Mouse (Mus musculus) embryonic facial prominence, embryonic 15.5 days (tissue): ENCODE measurements around the gene Ocln. TPM values are rescaled to one million over a fixed set of nuclear protein-coding genes. Genes with fewer than 3 reads are reported as not detected.
A peak's percentile ranks its signal among the peaks of the same experiment; 100 is the strongest.

Experiments
- ATAC-seq: fragments of 200-750 bp; cut with Nextera tagmentation; 2 replicates; pipeline ENCODE4 v1.8.0; 2017; ENCODE audit warnings: low read depth, moderate TSS enrichment; ENCODE audit not compliant: insufficient number of reproducible peaks, low FRiP score, low TSS enrichment
- H3K27ac ChIP-seq: fragments of 300-500 bp; sonication (generic); replicated peaks from 2 replicates; pipeline ENCODE4 v1.5.1; 2015; ENCODE audit warnings: mild to moderate bottlenecking, inconsistent platforms
- H3K27me3 ChIP-seq: fragments of 300-500 bp; sonication (generic); 2 replicates; pipeline ENCODE4 v1.6.1; 2015; ENCODE audit warnings: inconsistent platforms
- H3K36me3 ChIP-seq: fragments of 300-500 bp; sonication (generic); 2 replicates; pipeline ENCODE4 v1.6.1; 2015; ENCODE audit warnings: mild to moderate bottlenecking, inconsistent platforms
- H3K4me1 ChIP-seq: fragments of 300-500 bp; sonication (generic); 2 replicates; pipeline ENCODE4 v1.6.1; 2015; ENCODE audit warnings: inconsistent platforms
- H3K4me2 ChIP-seq: fragments of 300-500 bp; sonication (generic); replicated peaks from 2 replicates; pipeline ENCODE4 v1.6.1; 2015; ENCODE audit warnings: mild to moderate bottlenecking, inconsistent platforms
- H3K4me3 ChIP-seq: fragments of 300-500 bp; sonication (generic); replicated peaks from 2 replicates; pipeline ENCODE4 v1.5.1; 2015; ENCODE audit warnings: mild to moderate bottlenecking, inconsistent platforms
- H3K9ac ChIP-seq: fragments of 300-500 bp; sonication (generic); 2 replicates; pipeline ENCODE4 v1.6.1; 2015; ENCODE audit warnings: inconsistent platforms
- H3K9me3 ChIP-seq: fragments of 300-500 bp; sonication (generic); replicated peaks from 2 replicates; pipeline ENCODE4 v1.6.1; 2016; ENCODE audit warnings: inconsistent platforms
- WGBS: fragments of 180-500 bp; shearing (Covaris S2); methylation state at CpG from one replicate; pipeline ENCODE4 v1.1.7; 2015; 5-methylcytosine and 5-hydroxymethylcytosine counted together
- polyA plus RNA-seq: library from polyadenylated mRNA; unstranded; fragments of >200 nt; fragmentation: Nextera tagmentation; extraction: Ambion mirVana; gene quantifications from 2 replicates; pipeline ENCODE4 v1.2.1, GENCODE M21; 2015

Gene Ocln
- 12.8 and 15.1 TPM in 2 replicates for polyA plus RNA-seq

DNA sequence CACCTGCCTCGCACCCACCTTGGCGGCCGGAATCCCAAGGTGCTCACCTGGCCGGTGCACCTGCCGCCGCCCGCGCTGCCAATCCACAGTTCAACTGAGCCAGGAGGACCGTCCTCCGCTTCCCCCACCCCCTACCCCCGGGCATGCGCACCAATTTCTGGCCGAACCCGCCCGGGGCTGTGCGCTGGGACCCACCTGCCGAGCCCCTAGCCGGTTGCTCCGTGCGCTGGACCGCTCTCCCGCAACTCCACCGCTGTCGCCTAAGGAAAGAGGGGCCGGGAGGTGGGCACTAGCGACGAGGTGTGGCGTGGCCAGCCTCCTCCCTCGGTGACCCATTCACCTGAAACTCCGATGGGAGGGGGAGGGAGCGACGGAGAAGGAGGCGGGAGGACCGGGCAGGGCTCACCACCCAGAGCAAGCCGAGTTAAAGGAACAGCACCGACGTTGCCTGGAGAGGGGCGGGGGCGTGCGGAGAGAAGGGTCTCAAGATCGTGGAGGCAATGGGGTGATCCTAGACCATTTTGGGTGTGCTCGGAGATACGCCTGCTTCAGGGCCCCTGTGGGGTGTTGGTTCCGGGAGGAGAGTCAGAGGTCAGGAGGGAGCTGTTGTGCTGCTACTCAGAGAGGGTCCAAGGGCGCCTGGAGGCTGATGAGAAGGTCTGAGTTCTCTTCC is at the start of gene Ocln:
Gene Ocln (minus strand): TSS at position 350 of the 673 bp plus-strand sequence.
- no peaks in the 10 kb centered on the region for H3K36me3 ChIP-seq
- ATAC-seq: peak; percentile 76
- H3K27me3 ChIP-seq: peaks cover 38% of the 10 kb centered on the region
- H3K4me2 ChIP-seq: peak within 1 kb of the TSS; percentile 99
- peak within 1 kb of the TSS; percentile 66 for H3K27ac ChIP-seq
- peak within 1 kb of the TSS; percentile 60 for H3K4me3 ChIP-seq
- H3K9me3 ChIP-seq: no peaks in the 10 kb centered on the region
- under 1% methylated on average over 45 of the region's 45 CpGs for WGBS
- H3K4me1 ChIP-seq: peaks cover 16% of the 10 kb centered on the region
- H3K9ac ChIP-seq: peak within 1 kb of the TSS; percentile 26

DNA sequence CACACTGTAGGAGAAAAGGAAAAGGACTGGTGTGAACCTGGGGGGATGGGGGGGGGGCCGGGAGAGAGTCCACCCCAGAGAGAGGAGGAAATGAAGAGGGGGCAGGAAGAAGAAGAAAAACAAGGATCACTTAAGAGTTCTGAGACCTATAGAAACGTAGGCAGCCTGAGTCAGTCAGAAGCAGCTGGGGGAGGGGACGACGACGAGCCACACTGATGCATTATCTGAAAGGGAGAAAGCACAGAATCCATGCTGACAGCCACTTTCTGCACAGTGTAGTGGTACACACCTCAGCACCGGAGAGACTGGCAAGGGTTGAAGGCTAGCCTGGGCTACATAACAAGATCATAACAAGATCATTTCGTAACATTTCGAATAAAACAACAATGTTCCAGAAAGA is 48.5 kb upstream of the Ocln start:
- Histone ChIP-seq H3K9me3 (no peaks in the 10 kb centered on the region), H3K4me2 (no peak overlapping the region), H3K27me3 (no peaks in the 10 kb centered on the region), H3K4me3 (no peak overlapping the region), H3K27ac (no peak overlapping the region), H3K36me3 (no peaks in the 10 kb centered on the region), H3K4me1 (no peaks in the 10 kb centered on the region), H3K9ac (no peak overlapping the region)
- ATAC-seq: no peak
- 57% methylated on average over 8 of the region's 8 CpGs for WGBS

DNA sequence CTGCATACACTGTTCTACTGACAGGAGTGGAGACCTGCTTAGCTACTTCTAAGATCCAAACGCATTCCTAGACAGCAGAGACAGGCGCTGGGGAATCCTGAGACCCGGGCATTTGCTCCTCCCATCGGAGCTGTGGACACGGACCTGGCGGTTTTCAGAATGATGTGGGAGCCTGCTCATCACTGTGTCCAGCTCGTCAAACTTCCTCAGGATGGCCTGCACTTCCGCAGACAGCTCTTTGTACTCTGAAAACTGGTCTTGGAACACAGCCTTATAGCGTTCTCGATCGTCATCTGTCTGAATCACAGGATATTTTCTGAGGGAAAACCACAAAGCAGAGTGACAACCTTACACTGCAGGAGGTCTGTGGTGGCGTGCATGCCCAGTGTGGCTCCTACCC is 47.8 kb upstream of the Ocln start:
- 69% methylated on average over 12 of the region's 12 CpGs for WGBS
- Histone ChIP-seq H3K9me3 (no peaks in the 10 kb centered on the region), H3K36me3 (no peaks in the 10 kb centered on the region), H3K9ac (no peak overlapping the region), H3K27ac (no peak overlapping the region), H3K27me3 (no peaks in the 10 kb centered on the region), H3K4me1 (no peaks in the 10 kb centered on the region), H3K4me2 (no peak overlapping the region), H3K4me3 (no peak overlapping the region)
- ATAC-seq: no peak

DNA sequence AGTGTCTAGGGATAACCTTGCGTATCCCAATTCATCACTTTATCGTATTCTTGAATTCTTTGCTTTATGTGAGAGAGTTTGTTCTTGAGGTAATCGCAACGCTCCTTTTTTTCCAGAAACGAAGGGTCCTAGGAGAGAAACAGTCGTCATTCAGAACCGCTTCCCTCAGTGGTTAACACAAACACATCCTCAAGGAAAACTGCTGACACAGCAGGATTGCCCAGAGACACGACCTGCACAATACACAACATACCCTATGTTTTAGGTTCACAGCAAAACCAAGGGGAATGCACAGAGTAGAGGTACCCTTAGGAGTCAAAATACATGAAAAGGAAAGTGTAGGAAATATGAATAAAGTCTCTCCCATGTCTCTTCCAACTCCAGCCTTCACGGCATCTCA is 44.8 kb upstream of the Ocln start:
- 78% methylated on average over 9 of the region's 9 CpGs for WGBS
- Histone ChIP-seq H3K9ac (no peak overlapping the region), H3K36me3 (no peaks in the 10 kb centered on the region), H3K4me2 (no peak overlapping the region), H3K27ac (no peak overlapping the region), H3K9me3 (no peaks in the 10 kb centered on the region), H3K4me3 (no peak overlapping the region), H3K27me3 (no peaks in the 10 kb centered on the region), H3K4me1 (no peaks in the 10 kb centered on the region)
- ATAC-seq: no peak

DNA sequence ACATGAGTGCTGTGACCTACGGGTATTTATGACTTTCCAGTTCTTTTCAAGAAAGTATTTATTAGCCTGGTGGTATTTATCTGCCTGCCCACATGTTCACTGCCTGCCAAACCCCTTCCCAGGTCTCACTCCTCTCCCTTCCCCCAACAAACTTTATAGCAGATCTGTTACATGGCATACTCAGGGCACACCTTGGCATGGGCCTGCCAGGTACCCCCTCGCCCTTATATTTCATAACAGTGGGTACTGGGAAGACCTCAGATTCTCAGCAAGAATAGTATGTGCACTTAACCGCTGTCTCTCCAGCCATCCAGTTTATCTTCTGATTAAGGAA is 43.0 kb upstream of the Ocln start:
- Histone ChIP-seq H3K9ac (no peak overlapping the region), H3K9me3 (no peaks in the 10 kb centered on the region), H3K4me1 (no peaks in the 10 kb centered on the region), H3K27me3 (no peaks in the 10 kb centered on the region), H3K4me3 (no peak overlapping the region), H3K36me3 (no peaks in the 10 kb centered on the region), H3K4me2 (no peak overlapping the region), H3K27ac (no peak overlapping the region)
- WGBS: 77% methylated on average over 3 of the region's 3 CpGs
- ATAC-seq: no peak

DNA sequence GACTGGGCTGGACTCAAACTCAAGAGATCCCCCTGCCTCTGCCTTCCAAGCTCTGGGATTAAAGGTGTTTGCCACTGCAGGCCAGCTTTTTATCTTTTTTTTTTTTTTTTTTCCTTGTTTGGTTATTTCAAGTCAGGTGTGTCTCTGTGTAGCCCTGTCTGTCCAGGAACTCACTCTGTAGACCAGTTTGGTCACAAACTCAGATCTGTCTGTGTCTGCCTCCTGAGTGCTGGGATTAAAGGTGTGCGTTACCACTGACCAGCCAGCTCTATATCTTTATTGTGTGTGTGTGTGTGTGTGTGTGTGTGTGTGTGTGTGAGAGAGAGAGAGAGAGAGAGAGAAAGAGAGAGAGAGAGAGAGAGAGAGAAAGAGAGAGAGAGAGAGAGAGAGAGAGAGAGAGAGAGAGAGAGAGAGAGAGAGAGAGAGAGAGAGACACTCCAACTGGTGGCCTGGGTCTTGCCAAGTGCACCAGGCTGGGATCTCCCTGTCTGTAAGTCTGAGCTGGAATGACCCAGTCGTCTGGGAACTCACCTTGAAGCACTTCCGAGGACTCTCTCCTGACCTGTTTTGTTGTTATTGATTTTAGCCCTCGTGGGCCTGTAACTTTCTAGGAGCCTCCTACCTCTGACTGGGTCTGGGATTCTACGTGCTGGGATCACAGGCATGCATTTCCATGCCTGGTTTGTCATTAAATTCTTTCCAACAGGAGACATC is 42.5 kb upstream of the Ocln start:
- H3K9ac ChIP-seq: no peak overlapping the region
- no peak overlapping the region for H3K27ac ChIP-seq
- ATAC-seq: no peak
- no peak overlapping the region for H3K4me2 ChIP-seq
- no peaks in the 10 kb centered on the region for H3K4me1 ChIP-seq
- H3K36me3 ChIP-seq: no peaks in the 10 kb centered on the region
- no peaks in the 10 kb centered on the region for H3K9me3 ChIP-seq
- H3K4me3 ChIP-seq: no peak overlapping the region
- WGBS: 68% methylated on average over 5 of the region's 5 CpGs
- no peaks in the 10 kb centered on the region for H3K27me3 ChIP-seq

DNA sequence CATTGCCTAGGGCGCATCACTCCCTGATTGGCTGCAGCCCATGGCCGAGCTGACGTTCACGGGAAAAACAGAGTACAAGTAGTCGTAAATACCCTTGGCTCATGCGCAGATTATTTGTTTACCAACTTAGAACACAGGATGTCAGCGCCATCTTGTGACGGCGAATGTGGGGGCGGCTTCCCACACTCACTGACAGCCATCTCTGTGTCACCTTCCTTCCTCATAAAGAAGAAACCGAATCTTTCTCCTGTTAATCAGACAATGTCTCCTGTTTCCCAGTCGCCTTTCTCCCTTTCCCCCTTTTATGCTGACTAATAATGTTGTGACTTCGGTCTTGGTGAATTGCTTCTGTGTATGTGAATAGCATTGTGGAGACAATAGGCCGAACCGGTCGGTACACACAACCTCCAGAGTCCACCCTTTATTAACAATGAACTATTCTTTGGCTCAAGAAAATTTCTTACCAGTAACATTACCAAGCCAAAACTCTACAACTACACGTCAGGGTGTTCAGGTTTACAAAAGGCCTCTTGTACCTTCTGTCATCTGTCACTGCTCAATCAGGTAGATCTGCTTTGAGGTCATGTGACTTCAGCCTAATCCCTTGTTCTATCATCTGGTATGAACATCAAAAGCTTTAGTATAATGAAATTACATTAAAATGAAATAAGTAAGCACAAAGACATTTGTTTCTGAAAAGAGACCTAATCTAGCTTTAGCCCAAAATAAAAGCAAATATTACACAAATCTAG is 41.7 kb upstream of the Ocln start:
- Histone ChIP-seq H3K9ac (no peak overlapping the region), H3K4me3 (no peak overlapping the region), H3K27ac (0 out of 2 replicates have a peak overlapping the region, but pooled peaks have one; percentile 53), H3K4me1 (no peaks in the 10 kb centered on the region), H3K4me2 (no peak overlapping the region; the same call in 1 of the 2 replicates), H3K27me3 (no peaks in the 10 kb centered on the region), H3K36me3 (no peaks in the 10 kb centered on the region), H3K9me3 (no peaks in the 10 kb centered on the region)
- 62% methylated on average over 11 of the region's 17 CpGs for WGBS
- ATAC-seq: no peak

DNA sequence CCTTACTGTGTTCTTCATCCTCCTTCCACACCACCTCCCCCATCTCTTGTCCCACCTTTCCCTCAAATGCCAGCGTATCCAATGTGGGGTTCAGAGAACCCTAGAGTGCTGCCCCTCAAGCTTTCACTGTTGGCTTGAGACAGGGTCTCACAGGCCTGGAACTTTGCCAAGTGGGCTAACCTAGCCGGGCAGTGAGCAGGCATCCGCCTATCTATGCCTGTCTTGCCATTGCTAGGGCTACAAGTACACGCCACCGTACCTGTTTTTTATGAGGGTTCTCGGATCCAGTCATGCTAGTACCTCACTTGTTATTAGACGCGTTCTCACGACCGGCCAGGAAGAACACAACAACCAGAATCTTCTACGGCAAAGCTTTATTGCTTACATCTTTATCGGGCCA is 36.1 kb upstream of the Ocln start:
- ATAC-seq: no peak
- Histone ChIP-seq H3K4me2 (0 out of 2 replicates have a peak overlapping the region, but pooled peaks have one; percentile 17), H3K36me3 (no peaks in the 10 kb centered on the region), H3K9me3 (no peaks in the 10 kb centered on the region), H3K27ac (no peak overlapping the region), H3K4me1 (no peaks in the 10 kb centered on the region), H3K27me3 (no peaks in the 10 kb centered on the region), H3K9ac (no peak overlapping the region), H3K4me3 (peak overlapping the region; percentile 11; the same call in 1 of the 2 replicates)
- WGBS: 75% methylated on average over 12 of the region's 12 CpGs

DNA sequence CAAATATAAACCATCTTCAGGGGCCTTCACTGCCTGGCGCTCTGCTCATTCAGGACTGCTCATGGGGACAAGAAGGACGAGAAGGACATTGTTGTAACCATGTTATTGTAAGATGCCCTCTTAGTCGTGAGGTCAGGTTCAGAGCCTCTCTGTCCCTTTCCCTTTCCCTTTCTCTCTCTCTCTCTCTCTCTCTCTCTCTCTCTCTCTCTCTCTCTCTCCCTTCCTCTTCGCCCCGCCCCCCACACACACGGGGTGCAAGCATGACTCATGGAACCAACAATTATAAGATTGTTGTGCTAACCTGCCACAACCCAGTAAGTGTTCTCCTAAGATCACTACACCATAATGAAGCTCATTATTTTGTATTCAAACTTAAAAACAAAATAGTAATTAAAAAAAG is 29.6 kb upstream of the Ocln start:
- Histone ChIP-seq H3K9me3 (no peaks in the 10 kb centered on the region), H3K4me1 (no peaks in the 10 kb centered on the region), H3K27me3 (no peaks in the 10 kb centered on the region), H3K4me3 (no peak overlapping the region), H3K27ac (no peak overlapping the region), H3K36me3 (no peaks in the 10 kb centered on the region), H3K4me2 (no peak overlapping the region), H3K9ac (no peak overlapping the region)
- no peak for ATAC-seq
- WGBS: 38% methylated on average over 6 of the region's 6 CpGs

DNA sequence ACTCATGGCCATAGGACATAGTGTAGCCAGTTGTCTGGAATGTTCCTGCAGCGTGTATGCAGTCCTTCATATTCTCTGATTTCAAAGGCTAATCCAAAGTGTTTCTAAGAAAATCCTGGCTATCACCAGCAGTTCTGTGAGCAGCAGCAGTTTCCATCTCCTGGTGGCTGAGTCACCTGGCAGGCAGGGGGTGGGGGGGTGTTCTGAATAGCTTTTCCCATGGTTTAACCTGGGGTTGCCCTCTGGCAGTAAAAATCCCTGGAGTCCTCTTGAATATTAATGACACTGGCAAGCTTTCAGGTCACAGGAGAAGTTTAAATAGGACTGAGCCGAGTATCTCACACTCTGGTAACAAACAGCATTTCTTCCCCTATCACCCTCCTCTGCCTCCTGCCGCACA is 29.2 kb upstream of the Ocln start:
- H3K27me3 ChIP-seq: no peaks in the 10 kb centered on the region
- no peak overlapping the region for H3K4me3 ChIP-seq
- no peak overlapping the region for H3K27ac ChIP-seq
- H3K9me3 ChIP-seq: no peaks in the 10 kb centered on the region
- H3K9ac ChIP-seq: no peak overlapping the region
- no peaks in the 10 kb centered on the region for H3K4me1 ChIP-seq
- H3K4me2 ChIP-seq: no peak overlapping the region
- ATAC-seq: no peak
- H3K36me3 ChIP-seq: no peaks in the 10 kb centered on the region
- whole genome bisulfite sequencing: 28% methylated on average over 3 of the region's 3 CpGs

DNA sequence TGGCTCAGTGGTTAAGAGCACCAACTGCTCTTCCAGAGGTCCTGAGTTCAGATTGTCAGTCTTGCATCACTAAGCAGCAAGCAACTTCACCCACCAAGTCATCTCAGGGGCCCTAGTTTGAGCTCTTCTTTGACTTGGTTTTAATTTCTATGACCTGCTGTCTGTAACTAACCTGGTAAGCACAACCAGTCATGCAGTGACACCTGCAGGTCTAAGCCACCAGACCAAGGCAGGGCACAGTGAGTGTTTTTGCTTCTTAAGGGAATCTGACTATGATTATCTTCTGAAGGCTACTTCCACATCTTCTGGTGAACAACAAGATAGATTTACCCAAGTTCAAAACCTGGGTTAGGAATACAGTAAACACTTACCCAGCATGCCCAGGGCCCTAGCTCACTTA is 27.4 kb upstream of the Ocln start:
- Histone ChIP-seq H3K9ac (no peak overlapping the region), H3K36me3 (no peaks in the 10 kb centered on the region), H3K9me3 (no peaks in the 10 kb centered on the region), H3K27me3 (no peaks in the 10 kb centered on the region), H3K4me1 (no peaks in the 10 kb centered on the region), H3K4me3 (no peak overlapping the region), H3K4me2 (no peak overlapping the region), H3K27ac (no peak overlapping the region)
- no peak for ATAC-seq
